Mouse (Mus musculus): ENCODE results near the gene Pitpnc1. TPM values are rescaled to one million over a fixed set of nuclear protein-coding genes. Genes with fewer than 3 reads are reported as not detected.

Gene Pitpnc1
- polyA plus RNA-seq, 1 experiment from 2014 or later: 16.2 TPM

GRCm38 (mm10) chr11:107223169-107223561 lies 247.3 kb downstream of the Pitpnc1 start:
- Histone ChIP-seq H3K9ac (no peak overlapping the region), H3K9me3 (ENCODE audit: low read depth, low read length) (no peaks in the 10 kb centered on the region), H3K4me2 (no peak overlapping the region), H3K27me3 (ENCODE audit: insufficient read depth, low read length) (no peaks in the 10 kb centered on the region), H3K36me3 (ENCODE audit: insufficient read depth) (no peaks in the 10 kb centered on the region), H3K4me1 (ENCODE audit: insufficient read depth) (no peaks in the 10 kb centered on the region), H3K4me3 (ENCODE audit: low read depth, low read length) (no peak overlapping the region), H3K27ac (ENCODE audit: low read depth) (peak overlapping the region; percentile 22)
- WGBS: 44% methylated on average over 1 of the region's 1 CpGs
- no peak for ATAC-seq (ENCODE audit: insufficient read depth)
- TF ChIP-seq CTCF (IDR thresholded peaks at IDR 0.05; ENCODE audit: low read depth): no peak
- DNase-seq: no peak

GRCm38 (mm10) chr11:107222531-107223168 lies 247.8 kb downstream of the Pitpnc1 start:
- ATAC-seq (ENCODE audit: insufficient read depth) (no peak), DNase-seq (no peak)
- Histone ChIP-seq H3K4me1 (ENCODE audit: insufficient read depth) (no peaks in the 10 kb centered on the region), H3K9ac (no peak overlapping the region), H3K36me3 (ENCODE audit: insufficient read depth) (no peaks in the 10 kb centered on the region), H3K27me3 (ENCODE audit: insufficient read depth, low read length) (no peaks in the 10 kb centered on the region), H3K4me3 (ENCODE audit: low read depth, low read length) (no peak overlapping the region), H3K27ac (ENCODE audit: low read depth) (no peak overlapping the region), H3K9me3 (ENCODE audit: low read depth, low read length) (no peaks in the 10 kb centered on the region), H3K4me2 (no peak overlapping the region)
- TF ChIP-seq CTCF (IDR thresholded peaks at IDR 0.05; ENCODE audit: low read depth): no peak
- WGBS: 61% methylated on average over 12 of the region's 12 CpGs

GRCm38 (mm10) chr11:107215111-107215510 lies 255.4 kb downstream of the Pitpnc1 start:
- ATAC-seq (ENCODE audit: insufficient read depth): no peak
- Histone ChIP-seq H3K27ac (ENCODE audit: low read depth) (no peak overlapping the region), H3K4me3 (ENCODE audit: low read depth, low read length) (no peak overlapping the region), H3K9me3 (ENCODE audit: low read depth, low read length) (no peaks in the 10 kb centered on the region), H3K4me1 (ENCODE audit: insufficient read depth) (no peaks in the 10 kb centered on the region), H3K4me2 (no peak overlapping the region), H3K9ac (no peak overlapping the region), H3K36me3 (ENCODE audit: insufficient read depth) (no peaks in the 10 kb centered on the region), H3K27me3 (ENCODE audit: insufficient read depth, low read length) (no peaks in the 10 kb centered on the region)
- 83% methylated on average over 9 of the region's 9 CpGs for WGBS
- no peak for TF ChIP-seq CTCF (IDR thresholded peaks at IDR 0.05; ENCODE audit: low read depth)
- DNase-seq: no peak

- H3K4me2 ChIP-seq: no peak overlapping the region
- no peaks in the 10 kb centered on the region for H3K27me3 ChIP-seq (ENCODE audit: insufficient read depth, low read length)
- H3K9ac ChIP-seq: no peak overlapping the region
- WGBS: 73% methylated on average over 5 of the region's 5 CpGs
- no peak overlapping the region for H3K4me3 ChIP-seq (ENCODE audit: low read depth, low read length)
- H3K36me3 ChIP-seq (ENCODE audit: insufficient read depth): no peaks in the 10 kb centered on the region
- DNase-seq (peak; percentile 86), ATAC-seq (ENCODE audit: insufficient read depth) (no peak)
- peak; percentile 65 for TF ChIP-seq CTCF (IDR thresholded peaks at IDR 0.05; ENCODE audit: low read depth)
- H3K27ac ChIP-seq (ENCODE audit: low read depth): no peak overlapping the region
- H3K4me1 ChIP-seq (ENCODE audit: insufficient read depth): no peaks in the 10 kb centered on the region
- H3K9me3 ChIP-seq (ENCODE audit: low read depth, low read length): no peaks in the 10 kb centered on the region
These were observed 256.8 kb downstream of the Pitpnc1 start for GRCm38 (mm10) chr11:107213745-107214144.

GRCm38 (mm10) chr11:107209818-107210217 lies 260.7 kb downstream of the Pitpnc1 start:
- H3K4me1 ChIP-seq (ENCODE audit: insufficient read depth): no peaks in the 10 kb centered on the region
- WGBS: 76% methylated on average over 13 of the region's 13 CpGs
- H3K4me3 ChIP-seq (ENCODE audit: low read depth, low read length): no peak overlapping the region
- DNase-seq (no peak), ATAC-seq (ENCODE audit: insufficient read depth) (no peak)
- H3K9ac ChIP-seq: no peak overlapping the region
- H3K4me2 ChIP-seq: no peak overlapping the region
- H3K36me3 ChIP-seq (ENCODE audit: insufficient read depth): no peaks in the 10 kb centered on the region
- H3K27me3 ChIP-seq (ENCODE audit: insufficient read depth, low read length): no peaks in the 10 kb centered on the region
- H3K9me3 ChIP-seq (ENCODE audit: low read depth, low read length): no peaks in the 10 kb centered on the region
- no peak overlapping the region for H3K27ac ChIP-seq (ENCODE audit: low read depth)
- TF ChIP-seq CTCF (IDR thresholded peaks at IDR 0.05; ENCODE audit: low read depth): no peak

- ATAC-seq (ENCODE audit: insufficient read depth): no peak
- Histone ChIP-seq H3K27ac (ENCODE audit: low read depth) (no peak overlapping the region), H3K9me3 (ENCODE audit: low read depth, low read length) (no peaks in the 10 kb centered on the region), H3K4me3 (ENCODE audit: low read depth, low read length) (no peak overlapping the region), H3K4me2 (no peak overlapping the region), H3K4me1 (ENCODE audit: insufficient read depth) (no peaks in the 10 kb centered on the region), H3K27me3 (ENCODE audit: insufficient read depth, low read length) (no peaks in the 10 kb centered on the region), H3K9ac (no peak overlapping the region), H3K36me3 (ENCODE audit: insufficient read depth) (no peaks in the 10 kb centered on the region)
- TF ChIP-seq CTCF (IDR thresholded peaks at IDR 0.05; ENCODE audit: low read depth): no peak
- no peak for DNase-seq
- WGBS: 71% methylated on average over 11 of the region's 11 CpGs
These were observed 268.7 kb downstream of the Pitpnc1 start for GRCm38 (mm10) chr11:107201773-107202172.

- WGBS: 78% methylated on average over 5 of the region's 5 CpGs
- H3K27me3 ChIP-seq (ENCODE audit: insufficient read depth, low read length): no peaks in the 10 kb centered on the region
- no peaks in the 10 kb centered on the region for H3K9me3 ChIP-seq (ENCODE audit: low read depth, low read length)
- H3K4me2 ChIP-seq: no peak overlapping the region
- no peak for TF ChIP-seq CTCF (IDR thresholded peaks at IDR 0.05; ENCODE audit: low read depth)
- no peak overlapping the region for H3K4me3 ChIP-seq (ENCODE audit: low read depth, low read length)
- no peak for ATAC-seq (ENCODE audit: insufficient read depth)
- no peak for DNase-seq
- H3K36me3 ChIP-seq (ENCODE audit: insufficient read depth): no peaks in the 10 kb centered on the region
- H3K27ac ChIP-seq (ENCODE audit: low read depth): no peak overlapping the region
- no peaks in the 10 kb centered on the region for H3K4me1 ChIP-seq (ENCODE audit: insufficient read depth)
- H3K9ac ChIP-seq: no peak overlapping the region
These were observed 271.2 kb downstream of the Pitpnc1 start for GRCm38 (mm10) chr11:107199281-107199680.

Data from lung, embryonic 14.5 days (tissue).